Mouse (Mus musculus) stomach, embryonic 16.5 days (tissue): ENCODE measurements around the gene Vmn1r226. TPM values are rescaled to one million over a fixed set of nuclear protein-coding genes. Genes with fewer than 3 reads are reported as not detected.

ENCODE experiments used
- ATAC-seq: fragments of 200-750 bp; cut with Nextera tagmentation; 2 replicates; pipeline ENCODE4 v1.8.0; 2017; ENCODE audit warnings: moderate number of reproducible peaks, moderate TSS enrichment; ENCODE audit not compliant: insufficient read depth, low FRiP score
- H3K27ac ChIP-seq: fragments of 300-500 bp; sonication (generic); 2 replicates; pipeline ENCODE4 v1.5.1; 2014; ENCODE audit warnings: low read length
- H3K27me3 ChIP-seq: fragments of 300-500 bp; sonication (generic); 2 replicates; pipeline ENCODE4 v1.6.1; 2014; ENCODE audit warnings: low read length, control low read depth, mixed read lengths; ENCODE audit not compliant: control insufficient read depth, insufficient read depth
- H3K36me3 ChIP-seq: fragments of 300-500 bp; sonication (generic); 2 replicates; pipeline ENCODE4 v1.6.1; 2014; ENCODE audit warnings: low read length; ENCODE audit not compliant: control insufficient read depth, insufficient read depth
- H3K4me1 ChIP-seq: fragments of 300-500 bp; sonication (generic); 2 replicates; pipeline ENCODE4 v1.6.1; 2014; ENCODE audit warnings: low read length, control low read depth, mixed read lengths; ENCODE audit not compliant: control insufficient read depth, insufficient read depth
- H3K4me2 ChIP-seq: fragments of 300-500 bp; sonication (generic); 2 replicates; pipeline ENCODE4 v1.6.1; 2014; ENCODE audit warnings: low read depth, low read length, mixed read lengths
- H3K4me3 ChIP-seq: fragments of 300-500 bp; sonication (generic); replicated peaks from 2 replicates; pipeline ENCODE4 v1.5.1; 2014; ENCODE audit warnings: mild to moderate bottlenecking, low read length
- H3K9ac ChIP-seq: fragments of 300-500 bp; sonication (generic); 2 replicates; pipeline ENCODE4 v1.6.1; 2014; ENCODE audit warnings: low read length
- H3K9me3 ChIP-seq: fragments of 300-500 bp; sonication (generic); replicated peaks from 2 replicates; pipeline ENCODE4 v1.6.1; 2016; ENCODE audit warnings: low read length, control low read depth; ENCODE audit not compliant: control insufficient read depth
- WGBS: fragments of 180-500 bp; shearing (Covaris S2); extraction: QIAGEN DNeasy Blood & Tissue Kit; methylation state at CpG from one replicate; pipeline ENCODE4 v1.1.7; 2014; 5-methylcytosine and 5-hydroxymethylcytosine counted together
- polyA plus RNA-seq: library from polyadenylated mRNA; unstranded; fragments of >200 nt; fragmentation: Nextera tagmentation; extraction: Ambion mirVana; gene quantifications from 2 replicates; pipeline ENCODE4 v1.2.1, GENCODE M21; 2015

Gene Vmn1r226
- not detected in 2 replicates for polyA plus RNA-seq

- no peak for ATAC-seq
- H3K27me3 ChIP-seq = no peaks in the 10 kb centered on the region
- no peaks in the 10 kb centered on the region for H3K9me3 ChIP-seq
- no peak within 1 kb of the TSS for H3K27ac ChIP-seq
- H3K4me2 ChIP-seq = no peak within 1 kb of the TSS
- no peak within 1 kb of the TSS for H3K4me3 ChIP-seq
- no peak within 1 kb of the TSS for H3K9ac ChIP-seq
- H3K4me1 ChIP-seq = no peaks in the 10 kb centered on the region
- no peaks in the 10 kb centered on the region for H3K36me3 ChIP-seq
Measured at GRCm38 (mm10) chr17:20682543-20682942, at the start of gene Vmn1r226. TSS of gene Vmn1r226 (plus strand) at chr17:20682843.

DNA sequence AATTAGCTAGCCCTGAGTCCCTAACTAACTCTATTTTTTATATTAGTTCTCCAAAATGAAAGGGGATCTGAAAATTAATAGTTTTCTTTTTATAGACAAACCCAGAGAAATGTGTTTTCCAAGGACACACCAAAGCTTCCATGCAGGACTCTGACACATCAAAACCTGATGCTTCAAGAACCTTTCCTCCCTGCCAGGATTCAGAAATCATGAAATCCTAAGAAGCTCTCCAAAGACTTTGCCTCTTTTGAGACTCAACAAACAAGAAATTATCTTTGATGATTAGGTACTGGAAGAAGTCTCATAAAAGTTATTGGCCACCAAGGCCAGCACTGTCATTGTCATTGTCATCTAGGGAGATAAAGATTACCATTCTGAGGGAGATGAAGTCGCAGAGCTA is 46.9 kb downstream of the Vmn1r226 start, which contains the start of gene Vmn1r227:
Gene Vmn1r227, plus strand, starts transcription at position 301 of the 400 bp plus-strand sequence.
- no peak within 1 kb of the TSS for H3K4me3 ChIP-seq
- H3K4me2 ChIP-seq = no peak within 1 kb of the TSS
- no peaks in the 10 kb centered on the region for H3K36me3 ChIP-seq
- H3K9me3 ChIP-seq = no peaks in the 10 kb centered on the region
- H3K4me1 ChIP-seq = no peaks in the 10 kb centered on the region
- WGBS = 35% methylated on average over 1 of the region's 1 CpGs
- H3K9ac ChIP-seq = no peak within 1 kb of the TSS
- no peaks in the 10 kb centered on the region for H3K27me3 ChIP-seq
- ATAC-seq = no peak
- H3K27ac ChIP-seq = no peak within 1 kb of the TSS

Other genes starting within 250 kb of the Vmn1r226 start
- not detected in 2 replicates for gene Vmn2r108, start 201.5 kb upstream of the Vmn1r226 start, polyA plus RNA-seq
- gene Vmn1r225, start 184.7 kb upstream of the Vmn1r226 start, polyA plus RNA-seq = not detected in 2 replicates
- not detected in 2 replicates for gene Vmn2r109, start 118.1 kb upstream of the Vmn1r226 start, polyA plus RNA-seq
- gene Vmn2r110, start 86.4 kb upstream of the Vmn1r226 start, polyA plus RNA-seq = 0.01 TPM in 1 of 2 replicates, not detected in the other
- gene Fpr-rs3, start 58.0 kb upstream of the Vmn1r226 start, polyA plus RNA-seq = not detected in 2 replicates
- gene Vmn1r227, start 47.0 kb downstream of the Vmn1r226 start, polyA plus RNA-seq = not detected in 2 replicates
- gene Vmn1r228, start 103.3 kb downstream of the Vmn1r226 start, polyA plus RNA-seq = not detected in 2 replicates
- not detected in 2 replicates for gene Vmn1r229, start 128.7 kb downstream of the Vmn1r226 start, polyA plus RNA-seq
- gene Vmn1r230, start 157.6 kb downstream of the Vmn1r226 start, polyA plus RNA-seq = not detected in 2 replicates
- not detected in 2 replicates for gene Vmn1r231, start 222.2 kb downstream of the Vmn1r226 start, polyA plus RNA-seq
- gene Vmn1r232, start 236.9 kb downstream of the Vmn1r226 start, polyA plus RNA-seq = not detected in 2 replicates